Mouse (Mus musculus) cerebellum, adult 2 months (tissue): ENCODE measurements around the gene Camk2d. TPM values are rescaled to one million over a fixed set of nuclear protein-coding genes. Genes with fewer than 3 reads are reported as not detected.

Experiments used
- DNase-seq, 2 experiments: peaks; one replicate each; pipeline ENCODE4 v3.0.0; 2021
- H3K27ac ChIP-seq: fragments of 200-500 bp; 2 replicates; pipeline ENCODE4 v1.5.1; 2012; ENCODE audit warnings: low read length, control low read depth, inconsistent platforms; ENCODE audit not compliant: insufficient read depth
- H3K27me3 ChIP-seq: fragments of 200-500 bp; 2 replicates; pipeline ENCODE4 v1.6.1; 2012; ENCODE audit warnings: inconsistent platforms, mild to moderate bottlenecking, low read length, moderate library complexity; ENCODE audit not compliant: control insufficient read depth, insufficient read depth
- H3K4me1 ChIP-seq: fragments of 200-500 bp; 2 replicates; pipeline ENCODE4 v1.6.1; 2011; ENCODE audit warnings: low read length; ENCODE audit not compliant: control insufficient read depth, insufficient read depth
- H3K4me3 ChIP-seq: fragments of 200-500 bp; replicated peaks from 2 replicates; pipeline ENCODE3; 2011; ENCODE audit warnings: mild to moderate bottlenecking, low read depth, low read length, control low read depth; ENCODE audit not compliant: insufficient read depth
- CTCF ChIP-seq: fragments of 200-500 bp; IDR thresholded peaks from 2 replicates; pipeline ENCODE4 v1.5.1; 2011; ENCODE audit warnings: low read depth, mild to moderate bottlenecking, control low read depth, low read length, moderate library complexity, borderline replicate concordance; ENCODE audit not compliant: insufficient read depth
- POLR2A ChIP-seq: fragments of 200-500 bp; IDR thresholded peaks from 2 replicates; pipeline ENCODE4 v1.6.1; 2011; ENCODE audit warnings: low read length, control low read depth, borderline replicate concordance; ENCODE audit not compliant: insufficient read depth
- WGBS: fragments of 180-500 bp; shearing (Covaris S2); methylation state at CpG from one replicate; pipeline ENCODE4 v1.1.7; 2018; 5-methylcytosine and 5-hydroxymethylcytosine counted together
- polyA plus RNA-seq: library from polyadenylated mRNA; depleted of rRNA; stranded (reverse); fragments of >200 nt; gene quantifications from 2 replicates; pipeline ENCODE4 v1.2.3, GENCODE M21; 2012

The Camk2d gene
- polyA plus RNA-seq, 1 experiment, result 162 TPM

- H3K4me3 ChIP-seq, result no peak overlapping the region
- H3K27ac ChIP-seq, result peak overlapping the region; percentile 29; the same call in 1 of the 2 replicates
- peaks cover 15% of the 10 kb centered on the region for H3K4me1 ChIP-seq
- no peak for TF ChIP-seq CTCF
- TF ChIP-seq POLR2A, result no peak
- DNase-seq, result no peak
- no peaks in the 10 kb centered on the region for H3K27me3 ChIP-seq
- 56% methylated on average over 11 of the region's 11 CpGs for WGBS
These were observed 17.5 kb downstream of the Camk2d start for GRCm38 (mm10) chr3:126613510-126614128.

GRCm38 (mm10) chr3:126615306-126615705, 19.2 kb downstream of the Camk2d start:
- Histone ChIP-seq H3K27ac (no peak overlapping the region), H3K27me3 (no peaks in the 10 kb centered on the region), H3K4me1 (peaks cover 11% of the 10 kb centered on the region), H3K4me3 (no peak overlapping the region)
- DNase-seq, result no peak
- TF ChIP-seq CTCF (no peak), POLR2A (no peak)
- WGBS, result 70% methylated on average over 6 of the region's 6 CpGs

GRCm38 (mm10) chr3:126620152-126620551, 24.1 kb downstream of the Camk2d start:
- TF ChIP-seq POLR2A (no peak), CTCF (no peak)
- WGBS, result 70% methylated on average over 6 of the region's 6 CpGs
- H3K27me3 ChIP-seq, result no peaks in the 10 kb centered on the region
- peaks cover 8% of the 10 kb centered on the region for H3K4me1 ChIP-seq
- no peak for DNase-seq
- no peak overlapping the region for H3K27ac ChIP-seq
- no peak overlapping the region for H3K4me3 ChIP-seq

DNA sequence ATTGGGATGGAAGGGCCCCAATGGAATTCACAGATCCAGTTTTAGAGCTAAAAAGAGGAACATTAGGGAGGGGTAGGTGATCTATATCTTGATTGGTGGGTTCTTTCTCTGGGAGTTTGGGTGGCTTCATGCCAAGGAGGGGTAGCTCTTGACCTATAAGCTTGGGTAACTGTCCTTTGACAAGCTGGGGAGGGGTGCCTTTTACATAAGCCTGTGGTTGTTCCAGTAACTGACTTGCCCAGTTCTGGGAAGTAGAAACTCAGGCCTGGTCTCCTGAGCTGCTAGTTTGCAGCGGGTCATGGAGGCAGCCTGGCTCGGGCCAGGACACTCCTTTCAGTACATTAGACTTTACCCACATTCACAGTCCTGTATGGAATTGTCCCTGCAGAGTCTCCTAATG, 26.4 kb downstream of the Camk2d start:
- Histone ChIP-seq H3K27me3 (no peaks in the 10 kb centered on the region), H3K27ac (no peak overlapping the region), H3K4me1 (peaks cover 13% of the 10 kb centered on the region), H3K4me3 (no peak overlapping the region)
- DNase-seq, result no peak
- 98% methylated on average over 2 of the region's 2 CpGs for WGBS
- TF ChIP-seq CTCF, result no peak
- TF ChIP-seq POLR2A, result no peak

- Histone ChIP-seq H3K27me3 (no peaks in the 10 kb centered on the region), H3K4me3 (no peak overlapping the region), H3K27ac (no peak overlapping the region), H3K4me1 (peaks cover 17% of the 10 kb centered on the region)
- TF ChIP-seq POLR2A (no peak), CTCF (no peak)
- 83% methylated on average over 11 of the region's 11 CpGs for WGBS
- no peak for DNase-seq
These were observed 29.1 kb downstream of the Camk2d start for GRCm38 (mm10) chr3:126624994-126625763.

- Histone ChIP-seq H3K4me3 (no peak overlapping the region), H3K27me3 (no peaks in the 10 kb centered on the region), H3K4me1 (peaks cover 20% of the 10 kb centered on the region), H3K27ac (no peak overlapping the region)
- TF ChIP-seq POLR2A (no peak), CTCF (no peak)
- 31% methylated on average over 8 of the region's 8 CpGs for WGBS
- DNase-seq, result peak in 1 of 2 experiments; percentile 50
These were observed 29.6 kb downstream of the Camk2d start for GRCm38 (mm10) chr3:126625764-126626040.

DNA sequence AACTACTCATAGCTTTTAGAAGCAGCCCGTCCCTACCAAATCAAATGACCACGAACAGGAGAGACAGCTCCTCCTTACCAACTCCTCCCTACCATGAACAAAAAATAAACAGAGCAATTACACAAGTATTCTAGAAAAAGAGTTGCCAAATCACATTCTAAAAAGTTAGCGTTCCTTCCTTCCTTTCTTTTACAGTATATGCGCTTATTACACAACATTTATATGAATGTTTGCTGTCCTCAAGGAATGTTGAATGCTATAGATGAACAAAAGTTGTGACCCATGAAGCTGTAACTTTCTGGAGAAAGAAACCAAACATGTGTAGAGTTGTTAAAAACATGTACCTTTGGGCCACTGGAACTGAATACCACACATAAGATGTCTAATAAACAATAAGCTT, 31.9 kb downstream of the Camk2d start:
- H3K27ac ChIP-seq, result no peak overlapping the region
- no peaks in the 10 kb centered on the region for H3K27me3 ChIP-seq
- DNase-seq, result no peak
- WGBS, result 93% methylated on average over 4 of the region's 4 CpGs
- TF ChIP-seq POLR2A, result no peak
- no peak for TF ChIP-seq CTCF
- no peak overlapping the region for H3K4me3 ChIP-seq
- H3K4me1 ChIP-seq, result peaks cover 24% of the 10 kb centered on the region

DNA sequence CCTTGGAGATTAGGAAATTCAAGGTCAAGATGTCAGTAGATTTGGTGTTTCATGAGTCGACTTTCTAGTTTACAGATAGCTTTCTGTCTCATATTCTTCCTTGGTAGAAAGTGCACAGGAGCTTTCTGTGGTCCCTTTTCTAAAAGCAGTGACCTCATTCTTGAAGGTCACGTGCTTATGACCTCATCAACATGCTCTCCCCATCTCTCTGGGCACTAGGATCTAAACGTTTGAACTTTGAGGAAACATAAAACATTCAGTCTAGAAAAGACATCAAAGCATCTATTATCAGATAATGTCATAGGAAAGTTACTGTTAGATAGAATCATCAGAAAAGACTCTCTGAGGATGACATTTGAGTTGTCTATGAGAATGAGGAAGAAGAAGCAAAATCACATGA, 32.3 kb downstream of the Camk2d start:
- H3K4me3 ChIP-seq, result no peak overlapping the region
- TF ChIP-seq CTCF, result no peak
- TF ChIP-seq POLR2A, result no peak
- 76% methylated on average over 3 of the region's 3 CpGs for WGBS

More for the DNA sequence above, 32.3 kb downstream of the Camk2d start:
- Histone ChIP-seq H3K27me3 (no peaks in the 10 kb centered on the region), H3K4me1 (peaks cover 24% of the 10 kb centered on the region), H3K27ac (no peak overlapping the region)
- no peak for DNase-seq
